Mouse (Mus musculus): ENCODE results near the gene Tnrc18.

DNA sequence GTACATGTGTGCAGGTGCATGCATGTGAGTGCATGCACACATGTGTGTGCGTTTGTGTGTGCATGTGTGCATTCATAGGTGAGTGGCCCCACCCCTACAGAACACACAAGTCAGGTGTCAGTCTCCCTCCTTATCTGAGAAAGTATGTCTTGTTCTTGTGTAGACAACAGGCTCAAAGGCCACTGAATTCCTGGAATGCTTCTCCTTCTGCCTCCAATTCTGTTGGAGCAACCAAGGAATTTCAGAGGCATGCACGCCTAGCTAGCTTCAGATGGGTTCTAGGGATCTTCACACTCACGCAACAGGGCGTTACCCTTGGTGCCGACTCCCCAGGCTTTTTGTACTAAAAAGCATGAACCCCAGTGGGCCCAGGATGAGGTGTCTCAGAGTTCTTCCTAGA is 47.8 kb downstream of the Tnrc18 start:
- TF ChIP-seq POLR2A (IDR thresholded peaks at IDR 0.05; ENCODE audit: borderline replicate concordance, insufficient read depth, low read length) = no peak
- TF ChIP-seq CTCF (IDR thresholded peaks at IDR 0.05; ENCODE audit: borderline replicate concordance, insufficient read depth, low read depth, low read length) = no peak
